Mouse (Mus musculus): ENCODE results near the gene Scn3a. TPM values are rescaled to one million over a fixed set of nuclear protein-coding genes. Genes with fewer than 3 reads are reported as not detected.

The Scn3a gene
- polyA plus RNA-seq, 1 experiment from 2014 or later: 1.3 TPM

GRCm38 (mm10) chr2:65552727-65553126 is 14.7 kb downstream of the Scn3a start:
- ATAC-seq (ENCODE audit: insufficient read depth, low FRiP score): no peak
- 47% methylated on average over 3 of the region's 3 CpGs for WGBS

DNA sequence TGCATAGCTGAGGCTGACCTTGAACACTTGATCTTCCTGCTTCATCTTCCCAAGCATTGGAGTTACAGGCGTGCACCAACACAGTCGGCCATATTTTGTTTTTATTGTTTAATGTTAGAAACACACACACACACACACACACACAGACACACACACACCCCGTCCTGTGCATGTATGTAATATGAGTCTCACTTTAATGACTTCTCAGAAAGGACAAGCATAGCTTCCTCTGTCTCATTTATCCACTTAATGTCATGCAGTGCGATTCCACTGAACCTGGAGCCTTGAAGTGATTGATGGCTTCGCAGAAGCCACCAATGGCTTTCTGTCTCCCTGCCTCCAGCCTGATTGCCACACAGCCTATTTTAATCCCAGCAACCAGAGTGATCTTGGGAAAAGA is 15.2 kb downstream of the Scn3a start:
- no peaks in the 10 kb centered on the region for H3K4me1 ChIP-seq (ENCODE audit: control insufficient read depth, insufficient read depth, low read length)
- no peak for ATAC-seq (ENCODE audit: insufficient read depth, low FRiP score)
- 40% methylated on average over 5 of the region's 5 CpGs for WGBS
- no peaks in the 10 kb centered on the region for H3K36me3 ChIP-seq (ENCODE audit: control insufficient read depth, insufficient read depth, low read length)
- no peak overlapping the region for H3K4me2 ChIP-seq (ENCODE audit: low read depth, low read length)
- H3K4me3 ChIP-seq (replicated peaks; ENCODE audit: low read length): no peak overlapping the region
- no peak overlapping the region for H3K27ac ChIP-seq (ENCODE audit: low read length)
- no peaks in the 10 kb centered on the region for H3K27me3 ChIP-seq (ENCODE audit: control insufficient read depth, insufficient read depth, low read length)
- H3K9ac ChIP-seq (ENCODE audit: low read length): no peak overlapping the region
- H3K9me3 ChIP-seq (replicated peaks; ENCODE audit: control insufficient read depth, low read length): no peaks in the 10 kb centered on the region

More at GRCm38 (mm10) chr2:65552727-65553126, 14.7 kb downstream of the Scn3a start:
- H3K27me3 ChIP-seq (ENCODE audit: control insufficient read depth, insufficient read depth, low read length): no peaks in the 10 kb centered on the region
- no peak overlapping the region for H3K9ac ChIP-seq (ENCODE audit: low read length)
- no peaks in the 10 kb centered on the region for H3K36me3 ChIP-seq (ENCODE audit: control insufficient read depth, insufficient read depth, low read length)
- no peaks in the 10 kb centered on the region for H3K9me3 ChIP-seq (replicated peaks; ENCODE audit: control insufficient read depth, low read length)
- no peak overlapping the region for H3K4me3 ChIP-seq (replicated peaks; ENCODE audit: low read length)
- H3K4me2 ChIP-seq (ENCODE audit: low read depth, low read length): no peak overlapping the region
- no peak overlapping the region for H3K27ac ChIP-seq (ENCODE audit: low read length)
- H3K4me1 ChIP-seq (ENCODE audit: control insufficient read depth, insufficient read depth, low read length): no peaks in the 10 kb centered on the region

DNA sequence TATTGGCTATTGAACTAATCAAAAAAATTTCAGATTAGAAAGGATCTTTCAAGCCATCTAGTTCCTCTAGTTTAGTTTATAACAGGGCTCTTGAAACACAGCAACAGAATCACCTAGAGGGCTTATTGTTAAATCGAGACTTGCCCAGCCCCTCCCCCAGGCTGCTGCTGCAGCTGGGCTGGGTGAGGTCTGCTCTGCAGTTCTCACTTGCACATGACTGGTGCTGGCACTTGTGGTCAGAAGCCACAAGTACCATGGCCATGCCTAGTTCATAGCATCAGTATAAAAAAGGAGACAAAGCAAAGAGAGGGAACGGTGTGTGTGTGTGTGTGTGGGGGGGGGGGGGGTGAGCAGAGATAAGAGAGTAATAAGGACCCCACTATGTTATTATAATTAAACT is 15.7 kb downstream of the Scn3a start:
- WGBS: 26% methylated on average over 2 of the region's 2 CpGs
- no peak for ATAC-seq (ENCODE audit: insufficient read depth, low FRiP score)
- H3K4me3 ChIP-seq (replicated peaks; ENCODE audit: low read length): no peak overlapping the region
- H3K9me3 ChIP-seq (replicated peaks; ENCODE audit: control insufficient read depth, low read length): no peaks in the 10 kb centered on the region
- H3K9ac ChIP-seq (ENCODE audit: low read length): no peak overlapping the region
- H3K4me1 ChIP-seq (ENCODE audit: control insufficient read depth, insufficient read depth, low read length): no peaks in the 10 kb centered on the region
- no peak overlapping the region for H3K4me2 ChIP-seq (ENCODE audit: low read depth, low read length)
- no peaks in the 10 kb centered on the region for H3K36me3 ChIP-seq (ENCODE audit: control insufficient read depth, insufficient read depth, low read length)
- no peaks in the 10 kb centered on the region for H3K27me3 ChIP-seq (ENCODE audit: control insufficient read depth, insufficient read depth, low read length)
- H3K27ac ChIP-seq (ENCODE audit: low read length): no peak overlapping the region

GRCm38 (mm10) chr2:65550564-65550963 is 16.9 kb downstream of the Scn3a start:
- Histone ChIP-seq H3K36me3 (ENCODE audit: control insufficient read depth, insufficient read depth, low read length) (no peaks in the 10 kb centered on the region), H3K27ac (ENCODE audit: low read length) (no peak overlapping the region), H3K4me1 (ENCODE audit: control insufficient read depth, insufficient read depth, low read length) (no peaks in the 10 kb centered on the region), H3K4me2 (ENCODE audit: low read depth, low read length) (no peak overlapping the region), H3K27me3 (ENCODE audit: control insufficient read depth, insufficient read depth, low read length) (no peaks in the 10 kb centered on the region), H3K9me3 (replicated peaks; ENCODE audit: control insufficient read depth, low read length) (no peaks in the 10 kb centered on the region), H3K9ac (ENCODE audit: low read length) (no peak overlapping the region), H3K4me3 (replicated peaks; ENCODE audit: low read length) (no peak overlapping the region)
- no peak for ATAC-seq (ENCODE audit: insufficient read depth, low FRiP score)
- WGBS: 91% methylated on average over 3 of the region's 3 CpGs

GRCm38 (mm10) chr2:65548665-65549064 is 18.8 kb downstream of the Scn3a start:
- 82% methylated on average over 6 of the region's 6 CpGs for WGBS
- H3K4me2 ChIP-seq (ENCODE audit: low read depth, low read length): no peak overlapping the region
- no peaks in the 10 kb centered on the region for H3K4me1 ChIP-seq (ENCODE audit: control insufficient read depth, insufficient read depth, low read length)
- H3K36me3 ChIP-seq (ENCODE audit: control insufficient read depth, insufficient read depth, low read length): no peaks in the 10 kb centered on the region
- H3K27me3 ChIP-seq (ENCODE audit: control insufficient read depth, insufficient read depth, low read length): no peaks in the 10 kb centered on the region
- no peaks in the 10 kb centered on the region for H3K9me3 ChIP-seq (replicated peaks; ENCODE audit: control insufficient read depth, low read length)
- no peak overlapping the region for H3K9ac ChIP-seq (ENCODE audit: low read length)
- H3K27ac ChIP-seq (ENCODE audit: low read length): no peak overlapping the region
- ATAC-seq (ENCODE audit: insufficient read depth, low FRiP score): no peak
- H3K4me3 ChIP-seq (replicated peaks; ENCODE audit: low read length): no peak overlapping the region

- H3K36me3 ChIP-seq (ENCODE audit: control insufficient read depth, insufficient read depth, low read length): no peaks in the 10 kb centered on the region
- no peak overlapping the region for H3K4me3 ChIP-seq (replicated peaks; ENCODE audit: low read length)
- no peak overlapping the region for H3K9ac ChIP-seq (ENCODE audit: low read length)
- H3K9me3 ChIP-seq (replicated peaks; ENCODE audit: control insufficient read depth, low read length): no peaks in the 10 kb centered on the region
- no peaks in the 10 kb centered on the region for H3K27me3 ChIP-seq (ENCODE audit: control insufficient read depth, insufficient read depth, low read length)
- H3K27ac ChIP-seq (ENCODE audit: low read length): no peak overlapping the region
- H3K4me2 ChIP-seq (ENCODE audit: low read depth, low read length): no peak overlapping the region
- H3K4me1 ChIP-seq (ENCODE audit: control insufficient read depth, insufficient read depth, low read length): no peaks in the 10 kb centered on the region
- ATAC-seq (ENCODE audit: insufficient read depth, low FRiP score): no peak
- WGBS: 66% methylated on average over 4 of the region's 4 CpGs
Observed at GRCm38 (mm10) chr2:65547341-65547740, 20.1 kb downstream of the Scn3a start.

DNA sequence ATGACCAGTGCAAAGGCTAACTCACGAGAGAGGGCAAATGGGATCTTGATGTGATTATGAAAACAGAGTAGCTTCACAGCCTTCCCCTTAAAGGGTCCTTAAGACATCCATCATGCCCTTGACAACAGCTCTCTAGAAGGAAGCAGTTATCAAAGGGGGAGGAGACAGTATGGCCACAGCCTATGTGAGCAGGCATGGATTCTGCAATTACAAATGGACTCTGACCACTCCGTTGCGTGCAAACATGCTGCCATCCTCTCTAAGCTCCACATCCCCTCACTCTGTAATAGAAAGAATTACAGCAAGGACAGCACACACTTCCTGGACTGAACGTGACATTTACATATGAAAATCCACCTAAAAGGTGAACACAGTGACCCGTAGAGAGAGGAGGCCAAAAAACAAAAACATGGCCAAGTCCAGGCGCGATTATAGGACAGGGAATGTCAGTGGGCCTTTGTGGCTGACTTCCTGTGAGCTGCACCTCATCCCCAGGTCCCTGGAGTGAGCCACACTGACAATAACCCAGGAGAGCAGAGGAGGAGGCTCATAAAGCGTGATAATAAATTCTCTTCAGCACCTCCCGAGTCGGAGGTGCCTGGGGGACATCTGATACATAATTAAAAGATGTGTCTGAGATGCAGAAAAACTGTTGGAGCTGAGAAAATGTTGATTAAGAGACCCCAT is 24.4 kb downstream of the Scn3a start:
- Histone ChIP-seq H3K4me1 (ENCODE audit: control insufficient read depth, insufficient read depth, low read length) (no peaks in the 10 kb centered on the region), H3K9ac (ENCODE audit: low read length) (no peak overlapping the region), H3K4me2 (ENCODE audit: low read depth, low read length) (no peak overlapping the region), H3K9me3 (replicated peaks; ENCODE audit: control insufficient read depth, low read length) (no peaks in the 10 kb centered on the region), H3K27me3 (ENCODE audit: control insufficient read depth, insufficient read depth, low read length) (no peaks in the 10 kb centered on the region), H3K4me3 (replicated peaks; ENCODE audit: low read length) (no peak overlapping the region), H3K36me3 (ENCODE audit: control insufficient read depth, insufficient read depth, low read length) (no peaks in the 10 kb centered on the region), H3K27ac (ENCODE audit: low read length) (no peak overlapping the region)
- WGBS: 65% methylated on average over 10 of the region's 10 CpGs
- no peak for ATAC-seq (ENCODE audit: insufficient read depth, low FRiP score)

GRCm38 (mm10) chr2:65541781-65542180 is 25.6 kb downstream of the Scn3a start:
- WGBS: 52% methylated on average over 1 of the region's 1 CpGs
- Histone ChIP-seq H3K9ac (ENCODE audit: low read length) (no peak overlapping the region), H3K27ac (ENCODE audit: low read length) (no peak overlapping the region)

DNA sequence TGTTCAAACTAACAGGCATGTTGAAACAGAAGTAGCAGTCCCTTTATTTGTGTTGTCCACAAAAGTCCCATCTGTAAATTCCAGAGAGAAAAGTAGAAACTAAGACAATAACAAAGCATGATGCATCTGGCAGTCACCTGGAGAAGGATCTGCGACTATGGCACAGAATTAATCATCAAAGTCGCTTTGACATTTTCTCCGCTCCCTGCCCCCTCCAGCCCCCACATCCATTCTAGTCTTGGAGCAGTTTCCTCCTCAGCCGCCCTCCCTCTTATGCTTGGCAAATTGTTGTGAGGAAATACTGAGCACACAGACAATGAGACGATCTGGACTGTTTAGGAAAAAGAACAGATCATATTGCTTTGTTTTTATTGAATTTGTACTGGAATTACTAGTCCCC is 29.0 kb downstream of the Scn3a start:
- H3K4me1 ChIP-seq (ENCODE audit: control insufficient read depth, insufficient read depth, low read length): no peaks in the 10 kb centered on the region
- 29% methylated on average over 5 of the region's 5 CpGs for WGBS
- no peak overlapping the region for H3K4me3 ChIP-seq (replicated peaks; ENCODE audit: low read length)
- H3K9ac ChIP-seq (ENCODE audit: low read length): no peak overlapping the region
- ATAC-seq (ENCODE audit: insufficient read depth, low FRiP score): no peak
- H3K36me3 ChIP-seq (ENCODE audit: control insufficient read depth, insufficient read depth, low read length): no peaks in the 10 kb centered on the region
- H3K27ac ChIP-seq (ENCODE audit: low read length): no peak overlapping the region
- no peak overlapping the region for H3K4me2 ChIP-seq (ENCODE audit: low read depth, low read length)
- H3K27me3 ChIP-seq (ENCODE audit: control insufficient read depth, insufficient read depth, low read length): no peaks in the 10 kb centered on the region
- H3K9me3 ChIP-seq (replicated peaks; ENCODE audit: control insufficient read depth, low read length): no peaks in the 10 kb centered on the region

More at GRCm38 (mm10) chr2:65541781-65542180, 25.6 kb downstream of the Scn3a start:
- no peak for ATAC-seq (ENCODE audit: insufficient read depth, low FRiP score)
- no peaks in the 10 kb centered on the region for H3K27me3 ChIP-seq (ENCODE audit: control insufficient read depth, insufficient read depth, low read length)
- no peak overlapping the region for H3K4me3 ChIP-seq (replicated peaks; ENCODE audit: low read length)
- no peaks in the 10 kb centered on the region for H3K4me1 ChIP-seq (ENCODE audit: control insufficient read depth, insufficient read depth, low read length)
- H3K4me2 ChIP-seq (ENCODE audit: low read depth, low read length): no peak overlapping the region
- H3K9me3 ChIP-seq (replicated peaks; ENCODE audit: control insufficient read depth, low read length): no peaks in the 10 kb centered on the region
- no peaks in the 10 kb centered on the region for H3K36me3 ChIP-seq (ENCODE audit: control insufficient read depth, insufficient read depth, low read length)
